Mouse (Mus musculus) fibroblast of lung, adult 2 months (primary cell): ENCODE data around the gene Vgll4.
"Not testable (repeated sequence)": the region's sequence is repeated elsewhere in the genome, so short reads cannot be mapped to it uniquely, and the experiment has no call there.

Experiments
- DNase-seq: peaks from one replicate; pipeline ENCODE4 v3.0.0-alpha.2; 2011; ENCODE audit warnings: low read depth

The Vgll4 gene

DNA sequence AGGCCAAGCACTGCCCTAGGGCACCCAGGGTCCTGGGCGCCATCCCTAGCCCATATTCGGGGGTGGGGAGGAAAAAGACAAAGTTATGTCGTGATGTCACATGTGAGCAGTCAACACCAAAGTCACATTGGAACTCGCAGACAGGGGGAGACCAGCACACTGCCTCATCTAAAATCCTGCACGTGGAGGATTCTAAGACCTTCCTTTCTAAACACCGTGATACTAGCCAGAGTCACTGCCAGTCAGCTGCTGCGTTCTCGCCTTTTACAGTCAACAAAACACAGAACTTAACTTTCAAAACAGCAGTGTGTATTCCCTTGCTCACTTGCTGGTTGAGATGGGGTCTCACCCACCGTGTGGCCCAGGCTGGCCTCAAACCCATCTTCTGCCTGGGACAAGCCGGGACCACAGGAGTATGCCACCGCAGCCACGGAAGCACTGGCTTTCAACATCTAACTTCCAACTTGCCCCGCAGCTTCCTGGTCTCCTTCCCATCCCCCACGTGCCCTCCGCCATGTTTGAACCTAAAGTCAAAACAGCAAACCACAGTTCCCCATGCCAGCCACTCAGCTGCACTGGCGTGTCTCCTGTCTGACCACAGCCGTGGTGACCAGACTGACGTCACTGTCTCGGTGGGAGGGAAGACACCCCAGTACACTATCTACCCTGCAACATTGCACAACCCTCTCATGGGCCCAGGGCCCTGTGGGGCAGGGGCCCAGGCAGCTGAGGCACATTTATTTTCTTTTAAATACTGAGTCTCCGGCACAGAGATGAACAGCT lies 76.2 kb downstream of the Vgll4 start:
- DNase-seq, result peak; percentile 85

DNA sequence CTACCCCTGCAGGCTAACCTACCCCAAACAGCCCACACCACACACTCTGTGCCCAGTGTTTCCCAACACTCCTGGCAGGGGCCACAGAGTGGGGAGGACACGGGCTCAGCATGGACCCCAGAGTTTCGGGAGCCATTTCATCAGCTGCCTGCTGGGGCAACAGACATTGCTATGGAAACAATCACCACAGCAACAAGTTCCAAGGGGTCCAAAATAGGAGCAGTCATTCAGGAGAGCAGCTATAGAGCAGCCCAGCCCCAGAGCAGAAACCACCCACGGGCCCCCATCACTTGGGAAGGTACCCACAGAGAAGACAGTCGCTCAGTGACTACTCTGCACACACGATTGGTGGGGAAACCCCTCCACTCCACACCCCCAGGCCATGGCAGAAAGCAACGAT lies 77.4 kb downstream of the Vgll4 start:
- no peak for DNase-seq

DNA sequence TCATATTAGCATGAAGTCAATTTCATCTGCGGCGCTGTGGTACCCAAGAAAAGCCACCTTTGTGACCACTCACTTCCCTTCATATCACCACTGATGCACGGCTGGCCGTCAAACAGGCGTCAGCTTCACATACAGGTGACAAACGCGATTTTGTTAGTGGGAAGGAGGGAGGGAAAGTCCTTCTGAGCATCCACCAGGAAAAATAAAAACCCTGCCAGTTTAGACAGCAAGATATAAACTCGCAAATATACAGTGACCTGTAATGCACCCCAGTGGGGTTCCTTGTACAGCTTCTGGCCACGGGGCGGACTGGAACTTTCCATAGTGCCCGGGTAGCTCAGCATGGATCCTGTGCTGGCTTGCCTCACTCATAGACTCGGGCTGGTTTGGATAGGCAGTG lies 78.0 kb downstream of the Vgll4 start:
- DNase-seq, result no peak

DNA sequence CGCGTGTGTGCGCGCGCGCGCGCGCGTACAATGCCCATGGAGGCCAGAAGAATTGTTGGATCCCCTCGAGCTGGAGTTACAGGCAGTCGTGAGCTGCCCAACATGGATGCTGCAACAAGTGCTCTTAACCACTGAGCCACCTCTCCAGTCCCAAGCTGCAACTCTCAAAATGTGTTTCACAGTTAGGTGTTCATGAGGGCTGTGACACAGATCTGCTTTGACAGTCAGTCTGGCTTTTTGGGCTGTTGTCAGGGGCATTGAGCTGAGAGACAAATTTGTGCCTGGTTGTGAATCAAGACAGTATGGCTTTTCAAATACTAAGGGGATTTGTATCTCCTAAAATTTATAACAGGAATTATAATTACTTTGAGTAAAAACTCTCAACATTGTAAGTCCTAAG lies 78.5 kb downstream of the Vgll4 start:
- no peak for DNase-seq

DNA sequence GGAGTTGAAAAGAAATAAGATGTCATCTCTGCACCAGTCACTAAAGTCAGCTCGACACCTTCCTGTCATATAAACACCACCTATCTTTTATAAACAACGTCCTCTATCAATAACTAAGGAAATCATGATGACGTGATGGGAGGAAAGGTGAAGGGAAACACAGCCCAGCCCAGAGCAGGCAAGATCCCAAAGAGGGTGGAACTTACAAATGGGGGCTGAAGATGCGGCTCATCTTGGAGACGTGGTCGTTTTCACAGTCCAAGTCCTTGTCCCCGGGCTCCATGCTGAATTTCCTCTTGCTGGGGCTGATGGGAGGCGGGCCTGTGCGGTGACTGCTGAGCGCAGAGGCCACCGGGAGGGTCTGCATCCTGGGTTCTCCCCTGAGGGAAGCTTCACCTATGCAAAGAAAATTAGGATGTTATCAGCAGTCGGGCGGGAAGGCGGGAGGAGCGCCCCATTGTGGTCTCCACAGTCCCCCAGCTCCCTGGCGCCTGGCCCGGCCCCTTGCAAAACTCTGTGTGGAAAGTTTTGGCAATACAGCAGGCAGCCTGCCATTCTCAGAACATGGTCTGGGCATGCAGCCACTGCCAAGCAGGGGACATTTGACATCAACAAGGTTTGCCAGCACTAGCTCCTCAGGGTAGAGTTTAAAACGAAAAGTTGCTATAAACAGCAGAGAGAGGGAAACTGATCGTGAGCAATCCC lies 79.2 kb downstream of the Vgll4 start:
- DNase-seq, result peak; percentile 96

DNA sequence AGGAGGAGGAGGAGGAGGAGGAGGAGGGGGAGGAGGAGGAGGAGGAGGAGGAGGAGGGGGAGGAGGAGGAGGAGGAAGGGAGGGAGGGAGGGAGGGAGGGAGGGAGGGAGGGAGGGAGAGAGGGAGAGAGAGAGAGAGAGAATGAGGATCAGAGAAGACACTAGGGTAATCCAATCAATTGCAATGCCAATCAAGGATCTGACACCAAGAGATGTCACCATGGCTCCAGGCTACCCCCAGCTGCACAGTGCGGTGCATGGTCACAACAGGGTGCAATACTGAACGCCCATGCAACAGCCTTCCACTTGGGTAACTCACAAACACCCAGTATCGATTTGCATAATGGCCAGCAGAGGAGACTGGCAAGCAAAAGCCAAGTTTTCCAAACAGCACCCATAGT lies 79.8 kb downstream of the Vgll4 start:
- not testable (repeated sequence) for DNase-seq

DNA sequence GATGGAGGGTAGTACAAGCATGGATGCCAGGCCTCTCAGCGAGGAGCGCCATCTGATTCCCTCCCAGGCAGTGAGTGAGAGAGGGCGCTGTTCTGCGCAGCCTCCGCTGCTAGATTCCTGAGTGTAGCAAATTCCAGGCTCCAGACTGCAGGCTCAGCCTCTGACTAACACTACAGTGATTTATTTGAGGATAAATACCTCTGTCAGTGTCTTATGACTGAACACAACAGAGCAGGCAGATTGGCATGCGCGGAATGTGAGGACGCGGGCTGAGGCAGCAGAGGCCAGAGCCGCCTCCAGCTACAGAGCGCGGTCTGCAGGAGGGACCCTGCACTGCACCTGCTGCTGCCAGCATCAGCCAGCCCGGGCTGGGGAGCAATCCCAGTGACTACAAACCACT lies 80.9 kb downstream of the Vgll4 start:
- peak; percentile 96 for DNase-seq

DNA sequence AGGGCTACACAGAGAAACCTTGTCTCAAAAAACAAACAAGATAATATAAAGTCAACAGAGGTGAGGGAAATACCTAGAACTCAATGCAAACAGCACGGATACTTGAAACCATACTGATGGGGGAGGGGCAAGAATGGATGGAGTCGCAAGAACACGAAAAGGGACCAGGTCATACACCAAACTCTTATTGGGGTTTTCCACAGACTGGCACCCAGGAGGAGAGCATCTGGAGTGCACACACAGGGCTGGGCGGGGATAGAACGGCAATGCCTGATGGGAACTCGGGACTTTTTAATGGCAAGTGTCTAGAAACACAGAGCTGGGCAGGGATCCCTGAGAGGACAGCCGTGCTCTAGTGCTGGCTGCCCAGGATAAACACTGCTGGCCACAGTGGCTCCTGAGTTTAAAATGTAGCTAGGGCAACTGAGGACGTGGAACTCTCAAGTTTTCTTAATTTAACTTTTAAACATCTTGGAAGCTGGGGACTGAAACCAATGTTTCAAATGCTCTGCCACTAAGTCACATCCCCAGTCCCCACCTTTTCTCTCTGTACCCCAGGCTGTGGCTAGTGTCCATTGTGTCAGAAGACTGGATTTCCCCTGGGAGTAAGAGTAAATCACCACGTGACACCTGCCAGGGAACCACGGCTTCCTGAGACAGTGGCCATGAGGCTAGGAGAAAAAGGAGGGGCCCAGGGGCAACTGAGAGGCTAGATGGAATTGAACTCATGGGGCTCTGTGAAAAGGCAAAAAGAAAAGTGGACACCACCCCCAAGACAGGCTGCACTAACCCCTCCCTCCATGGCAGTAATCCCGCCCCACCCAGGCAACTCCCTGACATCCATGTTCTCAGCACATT lies 83.1 kb downstream of the Vgll4 start:
- no peak for DNase-seq

DNA sequence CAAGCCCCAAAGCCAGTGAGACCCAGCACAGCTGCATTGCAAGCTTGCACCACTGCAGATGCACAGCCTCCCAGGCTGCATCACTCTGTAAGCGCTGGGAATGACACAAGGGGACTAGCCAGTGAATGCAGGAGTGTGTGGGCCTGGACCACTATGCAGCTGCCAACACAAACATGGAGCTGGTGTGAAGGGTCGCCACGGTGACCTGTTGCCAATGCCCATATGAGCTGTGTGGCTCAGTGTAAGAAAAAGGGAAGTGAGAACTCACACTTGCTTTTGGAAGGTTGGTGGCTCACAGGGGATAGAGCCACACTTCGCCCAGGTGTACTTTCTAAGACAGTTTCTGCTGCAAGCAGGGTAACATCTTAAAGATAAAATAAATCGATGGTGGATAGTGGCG lies 83.8 kb downstream of the Vgll4 start:
- no peak for DNase-seq

DNA sequence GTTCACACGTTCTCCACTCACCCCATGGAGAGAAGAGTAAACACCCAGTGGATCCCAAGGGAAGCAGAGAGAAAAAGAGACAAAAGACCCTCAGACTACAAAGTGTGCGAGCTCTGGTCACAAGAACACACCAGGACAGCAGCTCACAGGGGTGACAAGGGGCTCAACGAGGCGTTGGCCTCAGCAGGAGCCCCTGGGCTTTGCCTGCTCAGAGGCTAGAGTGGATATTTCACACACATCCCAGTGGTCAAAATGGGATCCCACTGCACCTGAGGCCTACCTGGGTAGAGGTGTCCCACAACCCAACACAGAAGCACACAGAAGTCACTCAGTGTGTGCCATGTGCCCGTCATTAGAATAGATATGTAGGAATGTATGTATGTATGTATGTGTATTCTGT lies 84.7 kb downstream of the Vgll4 start:
- DNase-seq, result no peak

DNA sequence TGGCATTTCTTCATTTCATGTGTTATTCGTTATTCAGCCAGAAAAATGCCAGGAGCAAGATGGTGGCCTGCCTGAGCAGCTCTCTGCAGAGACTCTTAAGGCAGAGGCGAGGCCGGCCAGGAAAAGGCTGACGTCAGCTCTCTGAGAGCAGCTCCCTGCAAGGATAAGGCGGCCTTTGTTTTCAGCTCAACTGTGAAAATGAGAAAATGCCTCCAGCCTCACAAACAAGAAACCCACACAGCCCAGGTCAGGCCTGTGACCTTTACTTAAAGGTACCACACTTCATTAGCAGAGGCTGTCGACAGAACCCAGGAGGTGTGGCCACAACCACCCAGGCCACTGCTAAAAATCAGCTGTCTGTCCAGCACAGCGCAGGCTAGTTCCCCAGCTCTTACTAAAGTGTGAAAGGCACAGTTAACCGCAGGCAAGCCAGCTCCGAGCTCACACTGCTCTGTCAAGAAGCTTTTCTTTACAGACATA lies 86.5 kb downstream of the Vgll4 start:
- peak; percentile 94 for DNase-seq

DNA sequence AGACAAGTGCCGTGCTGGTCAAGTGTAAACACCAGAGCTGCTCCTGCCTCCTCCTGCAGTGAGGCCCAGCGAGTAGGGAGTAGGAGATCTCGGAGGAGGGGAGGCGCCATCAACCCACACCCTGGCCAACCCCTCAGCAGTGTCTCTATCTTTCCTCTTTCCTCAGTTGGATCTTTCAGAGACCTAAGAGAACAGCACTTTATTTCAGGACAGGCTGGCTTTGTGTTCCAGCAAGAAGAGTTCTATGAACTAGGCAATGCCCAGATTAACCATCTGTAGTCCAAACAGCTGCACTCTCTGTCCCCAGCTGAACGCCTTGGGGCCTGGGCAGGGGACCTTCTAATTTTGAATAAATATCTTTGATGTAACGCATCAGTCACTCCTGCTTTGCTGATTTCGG lies 87.1 kb downstream of the Vgll4 start:
- DNase-seq, result no peak

DNA sequence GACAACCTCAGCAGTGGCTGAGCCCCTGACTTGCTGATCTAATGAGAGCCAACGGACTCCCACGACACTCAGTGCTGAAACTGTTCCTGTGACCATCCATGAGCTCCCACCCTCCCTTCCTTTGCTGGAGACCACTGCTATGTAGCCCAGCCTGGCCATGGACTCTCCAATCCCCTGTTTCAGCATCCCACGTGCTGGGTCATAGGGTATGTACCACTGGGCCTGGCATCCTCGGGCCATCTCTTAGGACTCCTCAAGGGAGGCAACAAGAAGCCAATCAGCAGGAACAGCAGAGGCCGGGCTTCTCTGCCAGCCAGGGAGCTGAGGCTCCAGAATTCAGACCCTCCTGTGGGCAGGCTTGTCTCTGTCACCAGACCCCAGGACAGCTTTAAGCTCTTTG lies 87.6 kb downstream of the Vgll4 start:
- DNase-seq, result no peak

DNA sequence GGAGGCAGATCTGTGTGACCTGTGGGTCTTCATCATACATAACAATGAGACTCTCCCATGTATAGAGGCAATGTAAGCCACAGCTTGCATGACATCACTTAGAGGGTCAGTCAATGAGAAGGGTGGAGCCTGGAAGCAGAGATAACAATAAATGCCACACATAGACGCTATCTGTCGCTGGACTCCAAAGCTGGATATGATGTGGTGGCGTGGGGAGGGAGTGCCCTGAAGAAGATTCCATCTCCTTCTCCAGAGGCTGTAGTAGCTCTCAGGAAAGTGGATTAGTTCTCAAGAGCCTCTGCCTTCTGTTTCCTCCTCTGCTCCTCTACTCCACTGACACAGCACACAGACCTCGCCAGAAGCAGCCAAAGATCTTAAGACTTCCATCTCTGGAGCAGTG lies 89.0 kb downstream of the Vgll4 start:
- DNase-seq, result no peak

DNA sequence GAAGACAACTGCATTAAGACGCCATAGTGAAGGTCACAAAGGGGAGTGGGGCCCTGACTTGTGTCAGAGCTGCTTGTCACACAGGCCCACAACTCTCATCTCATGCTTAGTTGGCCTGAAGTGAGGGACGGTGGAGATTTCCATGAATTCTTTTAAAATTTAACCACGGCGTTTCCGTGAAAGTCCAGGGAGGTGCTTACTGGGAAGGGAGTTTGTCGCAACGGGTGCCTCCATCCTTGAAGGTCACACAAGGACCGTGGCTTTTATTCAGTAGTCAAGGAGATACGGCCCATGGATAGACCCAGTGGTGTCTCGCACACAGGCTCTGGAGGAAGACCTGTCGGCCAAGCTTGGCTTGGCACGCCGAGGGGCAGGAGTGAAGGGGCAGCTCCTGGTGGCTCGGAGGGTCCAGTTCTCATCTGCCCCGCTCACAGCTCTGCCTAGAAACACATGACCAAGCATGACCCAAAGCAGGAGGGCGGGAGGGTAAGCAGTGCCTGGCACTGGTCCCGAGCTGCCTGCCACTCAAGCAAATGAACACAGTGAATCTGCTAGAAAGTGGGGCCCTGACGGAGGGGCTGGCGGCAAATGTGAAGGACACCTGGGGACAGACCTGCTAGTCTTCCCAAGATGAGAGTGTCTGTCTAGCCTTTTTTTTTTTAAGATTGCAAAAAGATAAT lies 90.8 kb downstream of the Vgll4 start:
- no peak for DNase-seq

DNA sequence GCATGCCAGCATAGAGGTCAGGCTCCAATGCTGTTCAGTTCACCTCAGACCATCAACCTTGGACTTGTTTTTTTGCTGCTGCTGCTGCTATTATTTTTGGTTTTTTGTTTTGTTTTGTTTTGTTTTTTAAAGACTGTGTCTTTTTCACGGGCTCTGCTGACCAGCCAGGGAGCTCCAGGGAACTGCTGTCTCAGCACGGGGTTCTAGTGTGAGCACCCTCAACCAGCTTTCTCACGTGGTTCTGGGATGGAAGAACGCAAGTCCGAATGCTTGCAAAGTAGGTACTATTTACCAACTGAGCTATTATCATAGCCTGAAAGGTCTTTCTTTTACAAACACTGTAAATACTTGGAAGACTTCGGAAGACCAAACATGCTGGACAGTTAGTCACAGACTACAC lies 93.2 kb downstream of the Vgll4 start:
- no peak for DNase-seq

DNA sequence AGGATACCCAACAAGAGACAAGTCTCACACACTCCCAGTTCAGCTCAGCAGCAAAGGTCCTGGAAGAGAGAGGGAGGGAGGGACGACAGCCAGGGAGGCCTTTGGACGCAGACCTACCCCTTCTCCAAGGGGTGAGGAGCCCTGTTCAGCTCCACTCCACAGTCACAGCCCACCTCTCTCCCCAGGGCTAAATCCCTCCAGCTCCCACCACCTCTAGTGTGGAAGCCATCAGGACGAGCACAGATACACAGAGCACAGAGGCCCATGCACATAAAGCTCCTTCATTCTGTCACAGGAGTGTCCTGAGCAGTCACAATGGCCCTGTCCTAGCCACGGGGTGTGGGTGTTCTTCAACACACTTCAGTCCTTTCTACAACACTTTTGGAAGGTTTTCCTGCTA lies 93.8 kb downstream of the Vgll4 start:
- no peak for DNase-seq

DNA sequence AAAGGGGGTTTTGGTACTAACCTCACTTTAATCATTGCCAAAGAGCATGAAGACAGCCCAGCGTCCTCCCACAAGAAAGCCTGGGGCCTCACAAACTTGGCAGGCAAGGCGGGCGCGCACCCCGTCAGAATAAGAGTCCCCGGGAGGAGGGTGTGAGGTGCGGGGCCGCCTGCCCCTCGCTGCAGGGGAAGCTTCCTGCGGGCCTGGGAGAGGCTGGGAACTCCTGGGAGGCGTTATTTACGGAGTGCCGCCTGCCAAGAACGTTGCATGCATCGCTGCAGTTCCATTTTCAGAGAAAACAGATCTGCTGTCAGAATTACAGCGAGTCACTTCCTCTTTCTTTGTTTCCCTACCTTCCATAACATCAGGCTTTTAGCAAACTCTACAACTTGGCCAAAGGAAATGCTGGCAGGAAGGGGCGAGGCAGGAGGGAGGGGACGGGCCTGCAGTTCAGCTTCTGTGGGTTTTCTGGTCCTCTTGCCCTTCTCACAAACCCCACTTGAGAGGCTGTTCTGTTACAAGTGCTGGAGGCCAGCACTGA lies 94.7 kb downstream of the Vgll4 start:
- DNase-seq, result peak; percentile 86

DNA sequence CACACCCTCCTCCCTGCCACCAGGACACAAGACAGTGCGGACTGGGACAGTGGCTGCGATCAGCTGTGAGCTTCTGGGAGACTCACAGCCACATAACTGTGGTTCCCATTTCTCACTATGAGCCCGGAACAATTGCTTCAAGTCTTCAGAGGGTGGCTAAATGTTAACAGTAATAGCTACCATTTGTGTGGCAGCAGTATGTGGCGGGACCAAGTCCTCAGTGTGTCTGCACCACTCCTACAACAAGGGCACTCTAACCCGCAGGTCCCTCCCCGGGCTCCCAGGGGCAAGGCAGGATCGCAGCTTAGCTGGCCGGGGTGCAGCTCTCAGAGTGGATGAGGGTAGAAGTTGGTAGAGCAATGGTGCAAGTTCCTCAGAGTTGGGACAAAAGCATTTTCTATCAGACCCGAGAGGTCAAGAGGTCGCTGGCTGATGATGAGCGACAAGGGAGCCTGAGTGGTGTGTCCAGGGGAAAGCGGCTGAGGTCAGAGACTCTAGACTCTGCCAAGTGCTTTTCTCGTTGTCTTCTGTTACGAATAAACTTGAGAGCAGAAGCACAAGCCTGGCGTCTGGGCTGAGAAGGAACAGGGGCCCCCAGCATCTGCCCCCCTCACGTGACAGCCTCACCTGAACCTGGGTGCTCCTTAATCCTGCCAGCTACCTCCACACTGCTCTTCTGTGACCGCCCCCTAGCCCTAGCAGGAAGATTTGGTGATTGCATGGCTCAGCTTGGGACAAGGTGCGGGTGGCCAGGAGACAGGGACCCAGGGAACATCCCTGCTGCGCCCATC lies 95.5 kb downstream of the Vgll4 start:
- no peak for DNase-seq

DNA sequence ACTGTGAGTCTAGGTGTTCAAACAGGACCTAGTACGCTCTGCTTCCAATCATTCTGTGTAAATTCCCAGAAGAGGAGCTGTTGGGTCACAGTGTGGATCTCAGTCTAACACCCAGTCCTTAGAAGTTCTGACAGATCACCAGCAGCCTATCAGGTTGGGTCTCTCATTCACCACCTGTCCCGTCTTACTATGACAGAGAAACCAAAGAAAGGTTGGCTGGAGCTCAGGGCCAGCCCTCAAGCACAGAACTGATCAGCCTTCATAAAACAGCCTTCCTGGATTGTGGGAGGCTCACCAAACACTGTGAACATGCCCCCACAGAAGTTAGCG lies 96.0 kb downstream of the Vgll4 start:
- no peak for DNase-seq

DNA sequence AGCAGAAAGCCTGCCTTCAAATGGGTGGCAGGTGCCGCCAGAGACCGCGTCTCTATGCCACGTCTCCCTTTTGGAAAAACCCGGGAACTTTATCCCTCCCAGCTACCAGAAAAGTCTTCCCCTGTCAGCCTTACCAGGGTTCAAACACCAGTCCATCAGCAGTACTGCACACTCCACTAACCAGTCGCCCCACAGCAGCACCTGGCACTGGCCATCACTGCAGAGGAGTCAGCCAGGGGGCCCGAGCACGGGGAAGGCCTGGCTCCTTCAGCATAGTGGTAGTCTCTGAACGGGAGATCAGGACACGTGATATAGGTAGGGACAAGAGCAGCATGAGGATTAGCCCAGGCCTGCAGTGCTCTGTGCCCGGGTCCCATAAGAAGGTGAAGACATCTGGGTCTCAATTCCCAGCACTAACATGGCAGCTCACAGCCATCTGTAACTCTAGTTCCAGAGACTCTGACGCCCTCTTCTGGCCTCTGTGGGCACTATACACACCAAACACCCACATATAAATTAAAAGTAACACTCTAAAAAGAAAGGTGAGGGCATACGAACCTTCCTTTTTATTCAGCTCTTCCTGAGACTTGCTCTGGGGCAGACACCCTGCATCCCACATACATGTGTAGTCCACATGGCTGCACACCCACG lies 98.7 kb downstream of the Vgll4 start:
- no peak for DNase-seq
